9 mouse cellular contexts compared by ENCODE assay signal in genomic region chr17:7875941-7876461, GRCm38 (mm10). TPM values are rescaled to one million over a fixed set of nuclear protein-coding genes. Genes with fewer than 3 reads are reported as not detected.
DNase-seq lines count a peak whose midpoint lies in the region; ATAC-seq lines count a peak whose summit lies in the region.
"Had no signal": no experiment of that assay in that cellular context is flagged by ENCODE, and none has a peak within 500 bp of the region (broad histone marks: within the 10 kb centered on the region; RNA-seq: fewer than 3 reads in every experiment).

No protein-coding gene starts in this region.

- peaks cover 10% of the 10 kb centered on the region; the same call in 1 of the 2 replicates for H3K4me1 ChIP-seq in forebrain, embryonic 12.5 days
- H3K4me1 ChIP-seq in forebrain, embryonic 16.5 days (replicated peaks; ENCODE audit: control insufficient read depth, insufficient read depth, low read length) = no peaks in the 10 kb centered on the region
- H3K4me1 ChIP-seq in midbrain, embryonic 16.5 days (ENCODE audit: control insufficient read depth, insufficient read depth, low read length) = no peaks in the 10 kb centered on the region
- H3K4me1 ChIP-seq: megakaryocyte, embryonic 14.5 days had no signal

- H3K4me2 ChIP-seq in forebrain, embryonic 12.5 days = 0 out of 2 replicates have a peak overlapping the region, but pooled peaks have one; percentile 21
- no peak overlapping the region for H3K4me2 ChIP-seq in forebrain, embryonic 16.5 days (ENCODE audit: low read length)
- 0 out of 2 replicates have a peak overlapping the region, but pooled peaks have one; percentile 3 for H3K4me2 ChIP-seq in midbrain, embryonic 16.5 days (ENCODE audit: low read length)

- 38% methylated on average over 11 of the region's 12 CpGs for WGBS in forebrain, embryonic 12.5 days
- 39% methylated on average over 12 of the region's 12 CpGs for WGBS in forebrain, embryonic 16.5 days
- WGBS in midbrain, embryonic 16.5 days = 28% methylated on average over 12 of the region's 12 CpGs

- H3K9ac ChIP-seq in forebrain, embryonic 12.5 days = no peak overlapping the region
- H3K9ac ChIP-seq in forebrain, embryonic 16.5 days (replicated peaks; ENCODE audit: low read depth, low read length) = no peak overlapping the region
- H3K9ac ChIP-seq in midbrain, embryonic 16.5 days (ENCODE audit: low read depth, low read length) = no peak overlapping the region

- no peaks in the 10 kb centered on the region for H3K36me3 ChIP-seq in forebrain, embryonic 12.5 days (replicated peaks)
- H3K36me3 ChIP-seq in forebrain, embryonic 16.5 days (ENCODE audit: control insufficient read depth, insufficient read depth) = no peaks in the 10 kb centered on the region
- H3K36me3 ChIP-seq in midbrain, embryonic 16.5 days (ENCODE audit: control insufficient read depth, insufficient read depth, low read length) = no peaks in the 10 kb centered on the region

- no peak for ATAC-seq in forebrain, embryonic 12.5 days (ENCODE audit: low FRiP score)
- ATAC-seq in forebrain, embryonic 16.5 days = no peak
- ATAC-seq in midbrain, embryonic 16.5 days = no peak
- no peak for ATAC-seq in granulocyte monocyte progenitor cell, adult 5-6 weeks (replicated peaks; ENCODE audit: poor library complexity, severe bottlenecking)
- ATAC-seq in monocyte, adult 5-6 weeks (replicated peaks; ENCODE audit: insufficient number of reproducible peaks, low FRiP score, low TSS enrichment, poor library complexity, severe bottlenecking) = no peak

- H3K27ac ChIP-seq in forebrain, embryonic 12.5 days = no peak overlapping the region
- no peak overlapping the region for H3K27ac ChIP-seq in forebrain, embryonic 16.5 days (ENCODE audit: low read length)
- no peak overlapping the region for H3K27ac ChIP-seq in midbrain, embryonic 16.5 days (ENCODE audit: low read length)

- no peaks in the 10 kb centered on the region for H3K27me3 ChIP-seq in forebrain, embryonic 12.5 days
- no peaks in the 10 kb centered on the region for H3K27me3 ChIP-seq in forebrain, embryonic 16.5 days (replicated peaks; ENCODE audit: control insufficient read depth, insufficient read depth, low read length)
- no peaks in the 10 kb centered on the region for H3K27me3 ChIP-seq in midbrain, embryonic 16.5 days (ENCODE audit: control insufficient read depth, insufficient read depth, low read depth, low read length)

- H3K4me3 ChIP-seq in forebrain, embryonic 12.5 days (replicated peaks) = no peak overlapping the region
- no peak overlapping the region for H3K4me3 ChIP-seq in forebrain, embryonic 16.5 days (replicated peaks; ENCODE audit: low read length)
- H3K4me3 ChIP-seq in midbrain, embryonic 16.5 days (ENCODE audit: low read depth, low read length) = no peak overlapping the region
- H3K4me3 ChIP-seq: megakaryocyte, embryonic 14.5 days had no signal

- DNase-seq in adrenal gland, postnatal 14 days = peak; percentile 77
- DNase-seq in kidney, adult 11 months = peak; percentile 83
- no peak for DNase-seq in heart, adult 11 months

- no peaks in the 10 kb centered on the region for H3K9me3 ChIP-seq in forebrain, embryonic 12.5 days
- no peaks in the 10 kb centered on the region for H3K9me3 ChIP-seq in forebrain, embryonic 16.5 days (ENCODE audit: control insufficient read depth, low read length)
- no peaks in the 10 kb centered on the region for H3K9me3 ChIP-seq in midbrain, embryonic 16.5 days (replicated peaks; ENCODE audit: control insufficient read depth, low read length, poor library complexity, severe bottlenecking)
- H3K9me3 ChIP-seq: megakaryocyte, embryonic 14.5 days had no signal

RNA-seq across cellular contexts. Expression of gene Fndc1, which starts 48.9 kb away (rescaled TPM):
- polyA plus RNA-seq in forebrain, embryonic 12.5 days (2016; fragmentation: Nextera tagmentation; extraction: Ambion mirVana) = 0.79 and 1.3 TPM in 2 replicates
- 3.0 and 4.1 TPM in 2 replicates for polyA plus RNA-seq in forebrain, embryonic 16.5 days (2015; fragmentation: Nextera tagmentation; extraction: Ambion mirVana)
- 17.6 and 17.9 TPM in 2 replicates for total RNA-seq in adrenal gland, postnatal 14 days (2021)
- polyA plus RNA-seq in midbrain, embryonic 16.5 days (2015; fragmentation: Nextera tagmentation; extraction: Ambion mirVana) = 6.6 and 7.8 TPM in 2 replicates
- not detected in 2 replicates for total RNA-seq in granulocyte monocyte progenitor cell, adult 5-6 weeks (2014; fragmentation: Nextera tagmentation)
- not detected in 2 replicates for total RNA-seq in granulocyte monocyte progenitor cell, adult 5-6 weeks (2017)
- total RNA-seq in monocyte, adult 5-6 weeks (2017) = not detected in 3 replicates

RNA-seq across cellular contexts. Expression of gene Tagap, which starts 49.8 kb away (rescaled TPM):
- 0.37 and 0.40 TPM in 2 replicates for polyA plus RNA-seq in forebrain, embryonic 12.5 days (2016; fragmentation: Nextera tagmentation; extraction: Ambion mirVana)
- 0.36 and 0.43 TPM in 2 replicates for polyA plus RNA-seq in forebrain, embryonic 16.5 days (2015; fragmentation: Nextera tagmentation; extraction: Ambion mirVana)
- 3.9 and 6.6 TPM in 2 replicates for total RNA-seq in adrenal gland, postnatal 14 days (2021)
- polyA plus RNA-seq in midbrain, embryonic 16.5 days (2015; fragmentation: Nextera tagmentation; extraction: Ambion mirVana) = 0.37 and 0.48 TPM in 2 replicates
- total RNA-seq in granulocyte monocyte progenitor cell, adult 5-6 weeks (2014; fragmentation: Nextera tagmentation) = 21.8 and 23.3 TPM in 2 replicates
- total RNA-seq in granulocyte monocyte progenitor cell, adult 5-6 weeks (2017) = 19.3 and 21.8 TPM in 2 replicates
- 63.5 to 77.7 TPM (median 74.3 TPM) in 3 replicates for total RNA-seq in monocyte, adult 5-6 weeks (2017)

Comparison
In these comparisons a context has a peak if more than half of its experiments do, and no peak if none do; other contexts are left out.
1. RNA of gene Fndc1, which starts 48.9 kb away (total RNA-seq): 17.6 to 17.9 TPM in adrenal gland, postnatal 14 days; not detected in granulocyte monocyte progenitor cell, adult 5-6 weeks and not detected in monocyte, adult 5-6 weeks; every median in the first group is over 10 times any median in the second.